Mouse (Mus musculus): ENCODE measurements around the gene 1700013F07Rik. TPM values are rescaled to one million over a fixed set of nuclear protein-coding genes. Genes with fewer than 3 reads are reported as not detected.
A peak's percentile ranks its signal among the peaks of the same experiment; 100 is the strongest.

The 1700013F07Rik gene
- polyA plus RNA-seq, 1 experiment: 7.7 TPM

GRCm38 (mm10) chr3:108590786-108591529 is 57.0 kb downstream of the 1700013F07Rik start, which contains the start of gene Wdr47:
Gene Wdr47, plus strand, starts transcription at chr3:108591279.
- 5% methylated on average over 44 of the region's 44 CpGs for WGBS
- TF ChIP-seq POLR2A (IDR thresholded peaks at IDR 0.05; ENCODE audit: borderline replicate concordance, extremely low read depth, low read depth, low read length) (peak; percentile 38; the same call in 1 of the 2 replicates), CTCF (IDR thresholded peaks at IDR 0.05; ENCODE audit: insufficient read depth, low read length) (no peak)
- no peaks in the 10 kb centered on the region; the same call in 1 of the 2 replicates for H3K4me1 ChIP-seq (ENCODE audit: control insufficient read depth, insufficient read depth, low read length)
- peak; percentile 92 for DNase-seq
- H3K4me3 ChIP-seq (replicated peaks; ENCODE audit: extremely low read depth, low read depth, low read length): peak within 1 kb of the TSS; percentile 85

GRCm38 (mm10) chr3:108591530-108592522 is 57.9 kb downstream of the 1700013F07Rik start:
- no peak for DNase-seq
- H3K4me1 ChIP-seq (ENCODE audit: control insufficient read depth, insufficient read depth, low read length): no peaks in the 10 kb centered on the region; the same call in 1 of the 2 replicates
- under 1% methylated on average over 61 of the region's 61 CpGs for WGBS
- peak overlapping the region; percentile 85 for H3K4me3 ChIP-seq (replicated peaks; ENCODE audit: extremely low read depth, low read depth, low read length)
- no peak for TF ChIP-seq POLR2A (IDR thresholded peaks at IDR 0.05; ENCODE audit: borderline replicate concordance, extremely low read depth, low read depth, low read length)
- TF ChIP-seq CTCF (IDR thresholded peaks at IDR 0.05; ENCODE audit: insufficient read depth, low read length): no peak

Other genes with a start within 250 kb of the 1700013F07Rik start
- gene Mybphl, start 169.2 kb upstream of the 1700013F07Rik start, polyA plus RNA-seq (2012; rRNA removed): 34.9 and 39.2 TPM in 2 replicates
- 2.3 and 2.4 TPM in 2 replicates for gene Psrc1, start 150.3 kb upstream of the 1700013F07Rik start, polyA plus RNA-seq (2012; rRNA removed)
- 22.7 and 26.7 TPM in 2 replicates for gene Celsr2, start 118.6 kb upstream of the 1700013F07Rik start, polyA plus RNA-seq (2012; rRNA removed)
- gene Sars, start 88.9 kb upstream of the 1700013F07Rik start, polyA plus RNA-seq (2012; rRNA removed): 29.4 and 48.0 TPM in 2 replicates
- 45.7 and 56.3 TPM in 2 replicates for gene 5330417C22Rik, start 2.4 kb downstream of the 1700013F07Rik start, polyA plus RNA-seq (2012; rRNA removed)
- gene Tmem167b, start 28.3 kb downstream of the 1700013F07Rik start, polyA plus RNA-seq (2012; rRNA removed): 7.0 and 9.8 TPM in 2 replicates
- 2.0 and 4.0 TPM in 2 replicates for gene Taf13, start 37.5 kb downstream of the 1700013F07Rik start, polyA plus RNA-seq (2012; rRNA removed)
- 5.7 and 8.3 TPM in 2 replicates for gene Wdr47, start 57.1 kb downstream of the 1700013F07Rik start, polyA plus RNA-seq (2012; rRNA removed)
- gene Clcc1, start 119.8 kb downstream of the 1700013F07Rik start, polyA plus RNA-seq (2012; rRNA removed): 35.2 and 50.0 TPM in 2 replicates
- gene Gpsm2, start 188.2 kb downstream of the 1700013F07Rik start, polyA plus RNA-seq (2012; rRNA removed): 2.7 and 5.1 TPM in 2 replicates
- gene Aknad1, start 205.5 kb downstream of the 1700013F07Rik start, polyA plus RNA-seq (2012; rRNA removed): 0.09 TPM in 1 of 2 replicates, not detected in the other

Data from lung, adult 2 months (tissue).